Mouse (Mus musculus) G1E (cell line): Measurements from ENCODE around the gene Sox5.

Source experiments
- CTCF ChIP-seq: IDR thresholded peaks from 2 replicates; pipeline ENCODE4 v1.5.1; 2012; ENCODE audit warnings: low read depth, low read length, inconsistent platforms, mixed read lengths
- GATA1 ChIP-seq: IDR thresholded peaks from 2 replicates; pipeline ENCODE4 v1.6.1; 2012; ENCODE audit warnings: borderline replicate concordance, low read length, inconsistent platforms, mixed read lengths
- POLR2AphosphoS5 ChIP-seq: IDR thresholded peaks from 2 replicates; pipeline ENCODE4 v1.6.1; 2012; ENCODE audit warnings: low read depth, low read length, inconsistent platforms; ENCODE audit not compliant: insufficient replicate concordance
- TAL1 ChIP-seq: conservative IDR thresholded peaks from 2 replicates; pipeline ENCODE4 v1.6.1; 2012; ENCODE audit warnings: low read depth, low read length, inconsistent platforms, mixed read lengths

DNA sequence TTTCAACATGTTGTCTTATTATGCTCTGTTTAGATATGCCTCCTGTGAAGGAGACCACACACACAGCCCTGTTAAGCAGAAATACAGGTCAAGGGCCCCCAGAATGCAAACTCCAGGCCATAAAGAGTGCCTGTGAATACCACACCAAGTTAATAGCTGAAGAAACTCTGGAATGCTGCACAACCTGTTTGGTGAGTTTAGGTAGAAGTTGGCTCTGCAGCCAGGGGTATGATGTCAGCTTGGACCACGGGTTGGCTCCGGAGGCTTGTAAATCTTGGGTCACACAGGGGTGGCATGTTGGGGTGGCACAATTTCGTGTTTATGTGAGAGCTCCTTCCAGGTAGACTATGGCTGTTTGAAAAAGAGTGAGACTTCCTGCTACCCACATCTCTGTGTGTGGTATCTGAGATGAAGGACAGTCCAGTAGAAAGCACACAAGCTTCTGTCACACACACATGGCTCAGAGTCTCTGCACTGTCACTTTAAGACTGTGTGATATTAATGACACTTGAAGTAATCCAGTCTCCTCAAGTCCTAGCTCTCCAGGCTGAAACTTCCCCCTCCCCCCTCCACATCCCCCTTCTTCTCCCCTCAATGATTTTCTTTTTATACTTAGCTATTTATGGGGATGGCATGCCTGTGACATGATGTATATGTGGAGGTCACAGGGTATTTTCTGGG, 160.5 kb downstream of the Sox5 start:
- no peak for TF ChIP-seq CTCF
- no peak for TF ChIP-seq GATA1
- no peak for TF ChIP-seq TAL1
- no peak for TF ChIP-seq POLR2AphosphoS5
